Mouse (Mus musculus): ENCODE measurements at regions not wholly inside any gene's neighbourhood (a gene's known extent, or its start where the extent isn't known, plus 50 kb on each side); places are given as distances from the start of the nearest gene placed in this dataset.

- no peak for DNase-seq (ENCODE audit: low read depth, low spot score)
- H3K27me3 ChIP-seq (ENCODE audit: control insufficient read depth, insufficient read depth, low read length, poor library complexity, severe bottlenecking): no peaks in the 10 kb centered on the region
- no peaks in the 10 kb centered on the region for H3K36me3 ChIP-seq (ENCODE audit: control insufficient read depth, insufficient read depth, low read length, poor library complexity, severe bottlenecking)
Observed at GRCm38 (mm10) chr11:19400396-19400795, 381.6 kb upstream of the Meis1 start.

DNA sequence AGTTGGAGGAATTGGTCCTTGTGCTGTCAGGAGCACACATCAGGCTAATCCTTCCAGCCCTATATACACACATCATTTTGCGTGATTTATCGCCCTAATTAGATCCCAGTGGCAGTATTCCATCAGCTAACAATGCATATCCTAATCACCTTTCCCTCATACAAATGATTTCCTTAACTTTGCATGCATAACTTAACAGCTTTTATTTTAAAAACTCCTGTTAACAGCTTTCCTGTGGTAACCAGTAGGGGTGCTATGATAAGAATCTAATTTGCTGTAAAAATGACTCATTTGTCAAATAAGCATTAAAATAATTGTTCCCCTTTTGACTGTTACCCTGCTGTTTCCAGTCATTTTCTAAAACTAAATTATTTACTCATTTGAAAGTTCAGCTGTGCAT is 401.4 kb upstream of the Meis1 start:
- no peaks in the 10 kb centered on the region for H3K36me3 ChIP-seq (ENCODE audit: control insufficient read depth, insufficient read depth, low read length, poor library complexity, severe bottlenecking)
- DNase-seq (ENCODE audit: low read depth, low spot score): no peak
- H3K27me3 ChIP-seq (ENCODE audit: control insufficient read depth, insufficient read depth, low read length, poor library complexity, severe bottlenecking): no peaks in the 10 kb centered on the region

DNA sequence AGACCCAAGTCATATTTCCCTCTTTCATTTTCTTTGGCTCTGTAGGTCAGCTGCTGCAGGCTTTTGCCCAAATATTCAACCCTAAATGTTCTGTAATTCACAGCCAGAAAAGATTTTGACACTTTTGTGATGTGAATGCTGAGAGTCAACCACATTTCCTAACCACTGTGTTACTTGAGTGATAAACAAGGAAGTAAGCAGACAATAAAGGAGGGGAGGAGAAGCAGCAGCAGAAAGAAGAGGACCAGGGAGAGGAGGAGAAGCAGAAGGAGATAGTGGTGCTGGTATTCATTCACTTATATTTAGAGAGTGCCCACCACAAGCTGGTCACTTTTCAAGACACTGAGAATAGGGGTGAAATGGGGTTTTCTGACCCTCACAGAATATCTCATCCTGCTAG is 404.5 kb upstream of the Meis1 start:
- H3K27me3 ChIP-seq (ENCODE audit: control insufficient read depth, insufficient read depth, low read length, poor library complexity, severe bottlenecking): no peaks in the 10 kb centered on the region
- no peak for DNase-seq (ENCODE audit: low read depth, low spot score)
- no peaks in the 10 kb centered on the region for H3K36me3 ChIP-seq (ENCODE audit: control insufficient read depth, insufficient read depth, low read length, poor library complexity, severe bottlenecking)

DNA sequence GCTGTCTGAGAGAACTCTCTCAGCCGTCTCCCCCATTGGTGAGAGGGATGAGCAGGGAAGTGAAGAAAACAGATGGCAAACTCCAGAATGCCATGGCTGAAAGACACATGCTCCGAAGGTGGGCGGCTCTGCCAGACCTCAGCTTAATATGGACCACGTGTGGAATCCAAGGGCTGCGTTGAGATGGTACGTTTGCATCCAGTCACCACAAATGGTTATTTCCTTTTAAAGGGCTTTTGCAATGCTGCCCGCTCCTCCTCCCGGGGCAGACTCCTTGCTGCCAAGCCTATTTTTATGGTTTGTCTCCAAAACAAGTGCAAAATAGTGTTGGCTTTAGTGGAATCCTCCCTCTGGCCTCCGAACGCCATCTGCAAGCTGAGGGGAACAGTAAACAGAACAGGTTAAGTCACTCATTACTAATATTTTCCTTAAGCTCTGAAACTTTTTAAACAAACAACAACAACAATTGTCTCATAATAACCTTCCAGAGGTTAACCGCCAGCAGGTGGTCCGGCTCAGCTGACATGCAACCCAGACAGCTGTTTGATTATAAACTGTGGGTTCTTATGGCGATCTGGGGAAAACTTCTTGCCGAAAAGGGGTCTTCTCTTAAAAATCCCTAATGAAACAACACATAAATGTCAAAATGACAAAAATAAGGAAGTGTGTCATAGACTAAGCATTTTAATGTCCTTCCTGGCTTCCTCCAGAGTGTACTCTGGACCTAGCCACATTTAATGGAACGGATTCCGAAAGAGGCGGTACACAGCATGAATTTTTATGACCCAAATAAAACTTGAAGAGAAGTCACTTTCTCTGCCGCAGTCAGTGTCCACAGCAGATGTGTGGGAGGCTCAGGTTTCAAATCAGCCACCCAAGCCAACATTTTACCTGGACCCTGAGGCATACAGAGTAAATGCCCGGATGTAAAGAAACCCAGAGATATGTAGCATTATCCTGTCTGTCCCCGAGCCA is 405.3 kb upstream of the Meis1 start:
- Histone ChIP-seq H3K27me3 (ENCODE audit: control insufficient read depth, insufficient read depth, low read length, poor library complexity, severe bottlenecking) (no peaks in the 10 kb centered on the region), H3K36me3 (ENCODE audit: control insufficient read depth, insufficient read depth, low read length, poor library complexity, severe bottlenecking) (no peaks in the 10 kb centered on the region)
- no peak for DNase-seq (ENCODE audit: low read depth, low spot score)

DNA sequence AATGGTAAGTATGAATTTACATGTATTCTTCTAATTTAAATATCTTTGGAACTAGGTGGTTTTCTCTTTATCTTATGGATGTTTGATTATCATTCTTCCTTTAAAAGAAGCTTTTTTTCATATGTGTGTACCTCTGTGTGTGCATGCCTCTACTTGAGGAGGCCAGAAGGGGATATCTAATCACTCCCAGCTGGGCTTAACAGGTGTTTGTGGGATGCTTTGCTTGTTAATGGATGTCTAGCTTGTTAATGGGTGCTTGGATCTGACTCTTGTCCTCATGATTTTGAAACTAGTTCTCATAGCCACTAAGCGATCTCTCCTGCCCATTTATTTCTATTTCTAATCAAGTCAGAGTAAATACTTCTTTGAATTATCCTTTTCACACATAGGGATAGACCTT is 408.8 kb upstream of the Meis1 start:
- H3K27me3 ChIP-seq (ENCODE audit: control insufficient read depth, insufficient read depth, low read length, poor library complexity, severe bottlenecking): no peaks in the 10 kb centered on the region
- DNase-seq (ENCODE audit: low read depth, low spot score): no peak
- no peaks in the 10 kb centered on the region for H3K36me3 ChIP-seq (ENCODE audit: control insufficient read depth, insufficient read depth, low read length, poor library complexity, severe bottlenecking)

DNA sequence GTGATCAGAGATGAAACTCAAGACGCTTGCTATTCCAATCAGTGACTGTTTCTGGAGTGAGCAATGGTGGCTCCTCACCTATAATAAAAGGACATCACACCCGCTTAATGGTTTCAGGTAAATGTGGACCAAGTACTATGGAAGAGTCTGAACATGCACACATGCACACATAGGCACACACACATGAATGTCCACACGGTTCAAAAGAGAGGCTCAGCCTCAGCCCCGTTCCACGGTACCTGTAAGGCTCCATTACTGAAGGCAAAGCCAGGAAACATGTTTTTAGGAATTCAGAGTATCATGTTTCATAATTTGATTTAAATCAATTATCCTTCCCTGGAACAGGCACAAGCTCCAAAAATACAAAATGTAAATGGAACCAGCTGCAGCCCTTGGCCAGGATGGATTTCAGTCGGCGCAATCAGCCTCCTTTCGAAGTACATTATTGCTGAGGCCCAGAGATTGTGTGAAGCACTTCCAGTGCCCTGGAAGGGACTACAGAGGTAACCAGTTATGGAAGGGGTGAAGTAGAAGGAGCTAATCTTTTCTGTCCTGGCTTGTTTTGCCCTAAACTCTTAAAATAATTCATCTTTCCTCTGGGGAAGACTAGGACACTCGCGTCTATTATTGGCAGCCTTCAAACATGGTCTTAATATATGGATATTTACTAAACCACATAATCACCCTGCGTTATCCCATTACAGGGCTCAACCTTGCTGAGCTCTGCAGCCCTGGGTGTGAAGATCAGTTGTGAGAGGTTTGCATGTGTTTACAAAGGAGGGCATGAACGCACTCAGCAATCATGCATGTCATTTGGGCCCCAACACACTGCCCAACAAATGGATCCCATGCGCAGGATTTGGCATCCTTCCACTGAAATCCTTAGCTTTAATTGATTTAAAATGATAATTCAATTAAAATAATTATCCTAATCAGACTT is 415.2 kb upstream of the Meis1 start:
- Histone ChIP-seq H3K27me3 (ENCODE audit: control insufficient read depth, insufficient read depth, low read length, poor library complexity, severe bottlenecking) (no peaks in the 10 kb centered on the region), H3K36me3 (ENCODE audit: control insufficient read depth, insufficient read depth, low read length, poor library complexity, severe bottlenecking) (no peaks in the 10 kb centered on the region)
- no peak for DNase-seq (ENCODE audit: low read depth, low spot score)

GRCm38 (mm10) chr11:19438385-19438784 is 419.6 kb upstream of the Meis1 start:
- Histone ChIP-seq H3K27me3 (ENCODE audit: control insufficient read depth, insufficient read depth, low read length, poor library complexity, severe bottlenecking) (no peaks in the 10 kb centered on the region), H3K36me3 (ENCODE audit: control insufficient read depth, insufficient read depth, low read length, poor library complexity, severe bottlenecking) (no peaks in the 10 kb centered on the region)
- DNase-seq (ENCODE audit: low read depth, low spot score): no peak

- H3K36me3 ChIP-seq (ENCODE audit: control insufficient read depth, insufficient read depth, low read length, poor library complexity, severe bottlenecking): no peaks in the 10 kb centered on the region
- no peak for DNase-seq (ENCODE audit: low read depth, low spot score)
- no peaks in the 10 kb centered on the region for H3K27me3 ChIP-seq (ENCODE audit: control insufficient read depth, insufficient read depth, low read length, poor library complexity, severe bottlenecking)
Observed at GRCm38 (mm10) chr11:19441936-19442335, 423.2 kb upstream of the Meis1 start.

DNA sequence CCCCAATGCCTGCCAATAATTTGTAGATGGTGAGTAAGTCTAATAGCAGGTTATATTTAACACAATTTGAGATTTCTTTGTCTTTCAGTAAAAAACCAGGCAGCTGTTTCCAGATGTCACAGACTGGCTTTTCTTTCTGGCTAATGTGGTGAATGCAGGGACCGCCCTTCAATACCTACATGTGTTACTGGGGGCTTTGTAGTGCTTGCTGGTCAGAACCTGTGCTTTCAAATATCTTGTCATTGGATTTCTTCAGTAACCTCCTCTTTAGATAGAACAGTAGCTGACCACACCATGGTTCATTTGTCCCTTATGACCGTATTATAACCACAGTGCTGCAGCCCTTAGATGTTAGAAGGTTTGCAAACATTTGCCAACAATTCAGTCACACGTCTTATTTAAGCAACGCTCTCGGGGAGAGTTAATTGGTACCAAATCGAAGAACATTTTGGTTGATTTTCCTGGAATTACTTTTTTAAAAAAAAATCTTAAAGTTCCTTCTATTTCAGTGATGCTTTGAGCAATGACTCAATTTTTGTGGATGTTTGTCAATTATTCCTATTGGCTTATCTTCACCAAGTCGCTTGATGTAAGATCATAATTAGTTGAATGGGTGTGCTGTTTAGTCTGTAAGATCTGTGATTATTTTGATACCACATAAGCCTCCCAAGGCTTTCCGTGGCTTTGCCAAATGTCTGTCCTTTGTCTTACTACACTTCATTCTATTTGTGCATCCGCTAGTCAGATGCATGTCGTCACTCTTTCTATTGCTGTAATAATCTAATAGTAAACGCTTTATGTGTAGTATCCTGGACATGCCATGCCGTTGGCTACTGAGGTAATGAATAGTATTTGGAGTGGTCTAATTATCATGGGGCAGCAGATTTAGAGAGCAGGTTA is 436.9 kb upstream of the Meis1 start:
- no peak for DNase-seq (ENCODE audit: low read depth, low spot score)
- Histone ChIP-seq H3K36me3 (ENCODE audit: control insufficient read depth, insufficient read depth, low read length, poor library complexity, severe bottlenecking) (no peaks in the 10 kb centered on the region), H3K27me3 (ENCODE audit: control insufficient read depth, insufficient read depth, low read length, poor library complexity, severe bottlenecking) (no peaks in the 10 kb centered on the region)

DNA sequence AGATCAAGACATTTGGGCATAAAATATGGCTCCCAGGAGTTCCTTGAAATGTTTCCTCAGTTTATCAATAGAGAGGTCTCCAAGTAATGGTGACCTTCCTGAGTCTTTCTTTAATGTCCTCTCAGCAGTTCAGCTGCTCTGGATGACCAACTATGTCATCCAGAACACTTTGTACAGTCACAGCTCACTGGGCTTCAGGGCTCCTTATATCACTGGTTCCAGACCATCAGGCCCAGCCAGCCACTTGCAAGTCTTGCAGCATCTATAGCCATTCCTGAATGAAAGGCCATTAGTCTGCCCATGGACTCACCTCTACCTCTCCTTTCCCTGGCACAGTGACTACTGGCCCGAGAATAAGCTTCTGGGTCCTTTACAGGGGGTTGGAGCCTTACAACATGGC is 437.8 kb upstream of the Meis1 start:
- DNase-seq (ENCODE audit: low read depth, low spot score): no peak
- Histone ChIP-seq H3K36me3 (ENCODE audit: control insufficient read depth, insufficient read depth, low read length, poor library complexity, severe bottlenecking) (no peaks in the 10 kb centered on the region), H3K27me3 (ENCODE audit: control insufficient read depth, insufficient read depth, low read length, poor library complexity, severe bottlenecking) (no peaks in the 10 kb centered on the region)

DNA sequence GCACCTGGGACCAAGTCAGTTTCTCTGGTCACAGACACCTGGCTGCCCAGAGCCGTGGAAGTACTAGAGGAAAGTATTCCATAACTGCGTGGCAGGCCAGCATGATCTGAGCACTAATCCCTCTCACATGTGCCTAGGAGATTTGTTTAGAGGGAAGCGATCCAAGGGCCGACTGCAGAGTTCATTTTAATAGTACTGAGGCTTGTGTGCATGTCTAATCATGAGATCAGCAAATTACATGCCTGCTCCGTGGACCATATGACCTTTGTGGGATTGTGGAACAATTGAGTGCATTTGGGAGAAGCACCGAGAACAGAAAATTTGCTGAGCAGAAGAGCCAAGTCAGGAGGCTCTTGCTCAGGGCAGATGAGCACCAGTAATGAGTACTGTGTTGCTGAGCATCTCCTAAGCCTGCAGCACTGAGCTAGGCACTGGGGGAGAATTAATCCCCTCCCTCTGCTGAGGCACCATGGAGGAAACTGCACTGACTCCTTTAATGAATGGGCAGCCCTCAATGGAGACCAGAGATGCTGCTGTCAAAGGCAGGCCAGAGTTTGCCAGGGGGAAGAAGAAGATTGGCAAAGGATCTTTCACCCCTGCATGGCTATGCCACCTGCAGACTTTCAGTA is 445.1 kb upstream of the Meis1 start:
- Histone ChIP-seq H3K36me3 (ENCODE audit: control insufficient read depth, insufficient read depth, low read length, poor library complexity, severe bottlenecking) (no peaks in the 10 kb centered on the region), H3K27me3 (ENCODE audit: control insufficient read depth, insufficient read depth, low read length, poor library complexity, severe bottlenecking) (no peaks in the 10 kb centered on the region)
- DNase-seq (ENCODE audit: low read depth, low spot score): no peak

- no peak for DNase-seq (ENCODE audit: low read depth, low spot score)
- no peaks in the 10 kb centered on the region for H3K36me3 ChIP-seq (ENCODE audit: control insufficient read depth, insufficient read depth, low read length, poor library complexity, severe bottlenecking)
- no peaks in the 10 kb centered on the region for H3K27me3 ChIP-seq (ENCODE audit: control insufficient read depth, insufficient read depth, low read length, poor library complexity, severe bottlenecking)
Observed at GRCm38 (mm10) chr11:19468373-19468772, 449.6 kb upstream of the Meis1 start.

- Histone ChIP-seq H3K27me3 (ENCODE audit: control insufficient read depth, insufficient read depth, low read length, poor library complexity, severe bottlenecking) (no peaks in the 10 kb centered on the region), H3K36me3 (ENCODE audit: control insufficient read depth, insufficient read depth, low read length, poor library complexity, severe bottlenecking) (no peaks in the 10 kb centered on the region)
- DNase-seq (ENCODE audit: low read depth, low spot score): no peak
Observed at GRCm38 (mm10) chr11:19468803-19469202, 450.0 kb upstream of the Meis1 start.

All from splenic B cell, adult 2 months (primary cell).